Mouse (Mus musculus) cerebellum, adult 9-10 months (tissue): Measurements from ENCODE around the gene Rnf31.
A peak's percentile ranks its signal among the peaks of the same experiment; 100 is the strongest.

Source experiments
- DNase-seq: peaks from one replicate; pipeline ENCODE4 v3.0.0; 2022

Gene Rnf31

DNA sequence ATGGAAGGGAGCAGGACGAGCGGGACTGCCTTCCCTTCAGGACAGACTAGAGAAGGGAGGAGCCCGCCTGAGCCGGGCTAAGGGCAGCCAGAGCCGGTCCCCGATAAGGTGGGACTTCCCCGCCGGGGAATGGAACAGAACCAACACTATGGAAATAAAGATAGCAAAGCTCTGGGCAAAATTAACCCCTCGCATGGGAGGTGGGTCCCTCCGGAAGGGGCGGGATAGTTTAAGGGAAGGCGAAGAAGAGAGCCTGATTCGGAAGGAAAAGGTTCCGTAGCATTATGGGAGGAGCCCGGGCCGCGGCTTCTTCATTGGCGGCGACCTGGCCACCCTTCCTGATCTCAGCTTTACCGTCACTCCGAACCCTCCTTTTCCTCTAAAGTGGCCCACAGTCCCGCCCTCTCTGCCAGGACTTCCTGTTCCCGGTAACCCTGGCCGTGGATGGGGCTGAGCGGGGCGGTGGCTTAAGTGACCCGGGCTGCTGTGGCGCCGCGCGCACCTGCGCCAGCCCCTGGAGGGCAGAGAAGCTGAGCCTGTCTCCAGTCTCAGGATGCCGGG lies at the start of gene Rnf31:
Gene Rnf31 (plus strand): TSS at position 378 of the 561 bp plus-strand sequence.
- peak; percentile 94 for DNase-seq

DNA sequence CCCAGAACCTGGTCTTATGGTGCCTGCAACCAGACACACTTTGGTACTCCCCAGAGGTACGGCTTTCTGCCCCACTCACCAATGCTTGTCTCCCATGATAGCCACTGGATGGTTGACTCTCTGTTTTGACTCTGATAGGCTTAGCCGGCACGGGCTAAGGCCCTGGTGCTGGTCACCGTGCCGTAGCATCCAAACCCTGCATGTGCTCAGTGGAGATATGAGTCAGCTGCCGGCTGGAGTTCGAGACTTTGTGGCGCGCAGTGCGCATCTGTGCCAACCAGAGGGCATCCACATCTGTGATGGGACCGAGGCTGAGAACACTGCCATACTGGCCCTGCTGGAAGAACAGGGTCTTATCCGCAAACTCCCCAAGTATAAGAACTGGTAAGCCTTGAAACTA lies 49.2 kb upstream of the Rnf31 start:
- DNase-seq = no peak

DNA sequence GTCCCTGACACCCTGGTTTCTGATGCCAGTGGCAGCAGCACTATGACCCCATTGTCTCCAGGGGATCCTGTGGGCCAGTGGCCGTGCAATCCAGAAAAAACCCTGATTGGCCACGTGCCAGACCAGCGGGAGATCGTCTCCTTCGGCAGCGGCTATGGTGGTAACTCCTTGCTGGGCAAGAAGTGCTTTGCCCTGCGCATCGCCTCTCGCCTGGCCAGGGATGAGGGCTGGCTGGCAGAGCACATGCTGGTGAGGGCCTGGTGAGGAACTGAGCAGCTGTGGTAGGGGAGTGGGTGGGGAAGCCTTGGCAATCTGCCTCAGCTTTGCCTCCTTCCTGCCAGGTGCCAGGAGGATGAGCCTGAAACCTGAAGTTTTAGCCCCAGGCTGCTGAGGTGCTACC lies 47.2 kb upstream of the Rnf31 start:
- peak; percentile 47 for DNase-seq

DNA sequence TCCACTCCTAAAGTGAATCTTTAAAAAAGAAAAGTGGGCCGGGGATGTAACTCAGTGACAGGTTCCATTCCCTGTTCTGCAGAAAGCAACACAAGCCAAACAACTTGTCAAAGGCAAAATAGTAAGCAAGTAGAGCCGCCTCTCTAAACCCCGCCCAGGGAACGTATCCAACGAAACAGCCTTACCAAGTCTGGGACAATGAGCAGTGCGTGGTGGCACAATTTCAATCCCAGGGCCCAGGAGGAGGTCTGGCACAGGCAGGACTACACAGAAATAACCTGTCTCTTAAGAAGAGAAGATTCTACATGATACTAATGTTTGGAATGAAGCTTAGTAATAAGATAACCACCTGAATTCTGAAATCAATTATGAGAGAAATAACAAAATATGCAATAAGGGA lies 41.3 kb upstream of the Rnf31 start:
- DNase-seq = no peak

DNA sequence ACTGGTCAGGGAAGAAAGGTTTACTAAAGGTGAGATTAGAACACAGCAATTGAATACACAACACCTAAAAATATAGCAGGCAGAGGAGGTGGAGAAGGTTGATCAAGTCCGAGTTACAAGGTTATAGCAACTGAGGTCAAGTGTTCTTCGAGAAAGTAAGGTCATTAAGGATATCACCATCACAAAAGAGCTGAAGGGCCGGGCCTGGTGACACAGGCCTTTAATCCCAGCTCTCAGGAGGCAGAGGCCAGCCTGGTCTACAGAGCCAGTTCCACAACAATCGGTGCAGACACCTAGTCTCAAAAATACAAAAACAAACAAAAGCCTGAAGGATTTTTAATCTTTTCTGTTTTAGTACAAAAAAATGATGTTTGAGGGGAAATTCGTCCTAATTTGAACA lies 40.2 kb upstream of the Rnf31 start:
- no peak for DNase-seq

DNA sequence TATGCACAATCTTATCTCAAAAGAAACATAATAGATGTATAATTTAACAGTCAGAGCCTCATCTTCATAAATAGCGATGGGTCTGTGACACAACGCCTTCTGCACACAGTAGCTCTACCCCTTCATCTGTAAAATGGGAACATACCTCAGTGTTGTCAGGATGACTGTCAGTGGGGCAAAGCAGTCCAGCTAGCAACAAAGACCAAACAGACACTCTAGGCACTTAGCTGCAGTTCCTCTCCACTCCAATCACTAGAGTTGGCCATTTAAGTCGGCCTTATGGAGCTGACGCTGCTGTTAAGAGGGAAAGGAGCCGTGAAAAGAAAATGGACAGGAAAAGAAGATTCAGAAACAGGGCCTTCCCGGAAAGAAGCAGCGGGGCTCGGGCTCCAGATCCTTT lies 39.7 kb upstream of the Rnf31 start:
- DNase-seq = no peak

DNA sequence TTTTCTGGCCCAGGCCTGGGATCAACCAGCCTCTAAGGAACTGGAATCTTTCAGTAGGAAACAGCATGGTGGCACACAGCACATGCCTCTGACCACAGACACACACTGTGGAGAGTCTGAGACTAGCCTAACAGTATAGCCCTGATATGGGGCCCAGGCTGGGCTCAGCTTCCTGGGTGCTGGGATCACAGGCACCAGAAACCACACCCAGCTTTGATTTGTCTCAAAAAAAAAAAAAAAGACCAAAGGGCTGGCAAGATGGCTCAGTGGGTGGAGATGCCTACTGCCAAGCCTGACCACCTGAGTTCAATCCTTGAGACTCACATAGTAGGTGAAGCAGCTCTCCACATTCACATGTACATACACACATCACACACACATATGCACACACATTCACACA lies 36.9 kb upstream of the Rnf31 start:
- DNase-seq = no peak

DNA sequence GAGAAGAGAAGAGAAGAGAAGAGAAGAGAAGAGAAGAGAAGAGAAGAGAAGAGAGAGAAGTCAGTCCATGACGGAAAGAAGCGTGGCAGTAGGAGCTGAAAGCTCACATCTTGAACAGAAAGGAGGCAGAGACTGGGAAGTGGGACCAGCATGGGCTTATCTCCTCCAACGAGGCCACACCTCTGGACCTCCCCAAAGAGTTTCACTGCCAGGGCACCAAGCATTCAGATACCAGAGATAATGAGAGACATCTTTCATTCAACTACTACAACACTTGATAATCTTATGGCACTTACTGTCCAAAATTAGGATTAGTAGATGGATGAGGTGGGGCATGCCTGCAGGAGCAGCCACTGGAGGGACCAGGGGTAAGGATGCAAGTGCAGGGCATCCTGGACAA lies 35.7 kb upstream of the Rnf31 start:
- DNase-seq = no peak

DNA sequence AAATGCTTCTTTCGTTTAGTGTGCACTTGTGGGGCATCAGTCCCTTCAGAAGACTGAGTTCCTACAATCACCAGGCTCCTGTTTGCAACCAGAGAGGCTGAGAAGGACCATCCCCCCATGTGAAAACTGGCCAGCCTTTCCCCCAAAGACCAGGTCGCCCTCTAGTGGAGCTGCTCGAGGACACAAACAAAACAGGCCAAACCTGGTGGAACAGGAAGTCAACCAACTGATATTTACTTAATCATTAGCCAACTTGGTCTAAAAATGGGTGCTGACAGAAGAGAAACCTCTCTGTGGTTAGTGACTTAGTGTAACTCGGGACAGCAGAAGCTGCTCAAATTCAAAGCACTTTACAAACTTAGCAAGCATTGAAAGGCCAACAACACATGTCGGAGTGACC lies 34.5 kb upstream of the Rnf31 start:
- peak; percentile 85 for DNase-seq

DNA sequence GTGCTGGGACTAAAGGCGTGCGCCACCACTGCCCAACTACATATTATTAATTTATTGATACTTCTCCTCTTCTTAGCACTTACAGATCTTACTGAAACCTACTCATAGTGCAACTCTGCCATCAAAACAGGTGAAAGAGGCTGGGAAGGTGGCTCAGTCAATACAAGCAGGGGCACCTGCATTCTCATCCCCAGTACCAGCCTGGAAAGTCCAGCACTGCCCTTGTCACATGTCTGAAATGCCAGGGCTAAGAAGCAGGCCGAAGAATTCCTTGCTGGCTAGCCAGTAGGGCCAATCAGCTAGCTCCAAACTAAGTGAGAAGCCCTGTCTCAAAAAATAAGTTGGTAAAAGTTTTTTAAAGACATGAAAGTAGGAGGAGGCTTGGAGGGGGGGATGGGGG lies 33.9 kb upstream of the Rnf31 start:
- DNase-seq = no peak

DNA sequence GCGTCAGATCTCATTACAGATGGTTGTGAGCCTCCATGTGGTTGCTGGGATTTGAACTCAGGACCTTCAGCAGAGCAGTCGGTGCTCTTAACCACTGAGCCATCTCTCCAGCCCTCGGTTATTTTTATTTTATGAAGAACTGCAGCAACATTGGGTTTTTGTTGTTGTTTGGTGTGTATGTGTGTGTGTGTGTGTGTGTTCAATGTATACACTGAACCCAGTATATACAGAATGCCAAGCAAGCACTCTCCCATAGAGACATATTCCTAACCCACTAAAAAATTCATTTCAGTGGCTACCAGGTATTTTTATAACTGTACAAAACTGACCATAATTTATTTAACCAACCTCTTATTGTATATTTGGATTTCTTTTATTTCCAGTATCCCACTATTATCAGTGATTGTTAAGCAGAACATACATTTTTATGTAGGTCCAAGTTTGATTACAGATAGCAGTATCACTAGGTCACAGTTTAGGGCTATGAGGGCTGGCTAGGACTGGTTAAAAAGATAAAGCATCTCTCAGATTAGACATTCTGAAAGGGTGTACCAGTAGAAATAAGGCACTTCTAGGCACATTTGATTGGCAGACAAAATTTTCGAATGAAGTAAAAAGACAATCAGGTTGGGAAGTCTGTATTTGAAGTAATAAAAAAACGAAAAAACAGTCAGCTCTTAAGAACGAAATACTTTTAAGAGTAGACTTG lies 32.6 kb upstream of the Rnf31 start:
- no peak for DNase-seq

DNA sequence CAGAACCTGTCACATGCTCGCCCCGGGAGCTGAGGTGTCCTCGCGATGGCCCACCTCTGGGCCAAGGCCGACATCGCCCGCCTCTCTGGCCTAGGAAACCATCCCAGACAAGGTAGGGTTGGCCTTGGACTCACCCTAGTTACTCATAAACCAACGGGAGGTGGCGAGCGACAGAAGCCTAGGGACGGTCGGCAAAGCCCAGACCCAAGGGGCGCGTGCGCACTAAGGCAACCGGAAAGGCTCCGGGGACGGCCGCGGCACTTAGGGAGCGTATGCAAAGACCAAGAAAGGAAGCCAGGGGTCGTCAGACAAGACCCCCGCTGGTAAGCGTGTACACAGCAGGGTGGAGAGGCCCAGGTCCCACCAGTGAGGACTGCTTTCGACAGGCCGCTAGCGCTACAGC lies 31.7 kb upstream of the Rnf31 start, which contains the start of gene Dcaf11:
Gene Dcaf11 (plus strand): TSS at position 208 of the 403 bp plus-strand sequence.
- DNase-seq = peak; percentile 93

DNA sequence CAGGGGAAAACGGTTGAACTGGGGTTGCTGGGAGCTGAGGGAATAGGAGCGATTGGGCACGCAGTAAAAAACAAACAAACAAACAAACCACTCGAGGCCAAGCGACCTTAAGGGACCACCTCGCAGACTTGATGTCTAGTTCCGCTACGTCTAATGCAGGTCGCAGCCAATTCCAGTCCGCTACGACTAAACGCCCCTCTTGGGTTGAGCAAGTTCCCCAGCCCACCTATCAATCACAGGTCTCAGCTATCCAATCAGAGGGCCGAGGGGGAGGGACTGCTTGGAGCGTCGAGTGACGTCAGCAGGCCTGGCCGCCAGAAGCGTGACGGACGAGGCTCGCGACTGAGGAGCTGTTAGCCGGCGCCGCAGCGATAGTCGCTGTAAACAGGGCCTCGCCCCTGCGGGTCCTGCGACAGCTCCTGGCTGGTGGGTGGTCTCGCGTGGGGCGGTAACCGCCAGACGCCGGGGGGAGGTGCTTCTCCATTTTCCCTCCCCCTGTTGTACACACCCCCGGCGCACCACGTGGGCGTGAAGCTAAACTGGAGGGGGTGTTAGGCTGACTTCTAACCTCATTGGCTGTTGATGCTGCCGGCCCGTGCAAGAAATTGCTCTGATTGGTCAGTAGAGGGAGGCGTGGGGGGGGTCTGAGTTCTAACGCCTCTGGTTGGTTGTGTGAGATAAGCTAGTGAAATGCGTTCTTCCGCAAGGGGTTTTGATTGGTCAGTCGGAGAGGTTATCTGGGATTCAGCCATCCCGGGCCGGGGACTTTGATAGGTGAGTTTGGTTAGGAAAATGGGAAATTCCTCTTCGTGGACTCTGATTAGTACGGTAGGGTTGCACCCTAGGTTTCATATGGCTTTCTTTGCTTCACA lies 31.1 kb upstream of the Rnf31 start, which contains the start of gene A730061H03Rik:
Gene A730061H03Rik (minus strand): TSS at position 205 of the 872 bp plus-strand sequence.
- DNase-seq = peak; percentile 100

DNA sequence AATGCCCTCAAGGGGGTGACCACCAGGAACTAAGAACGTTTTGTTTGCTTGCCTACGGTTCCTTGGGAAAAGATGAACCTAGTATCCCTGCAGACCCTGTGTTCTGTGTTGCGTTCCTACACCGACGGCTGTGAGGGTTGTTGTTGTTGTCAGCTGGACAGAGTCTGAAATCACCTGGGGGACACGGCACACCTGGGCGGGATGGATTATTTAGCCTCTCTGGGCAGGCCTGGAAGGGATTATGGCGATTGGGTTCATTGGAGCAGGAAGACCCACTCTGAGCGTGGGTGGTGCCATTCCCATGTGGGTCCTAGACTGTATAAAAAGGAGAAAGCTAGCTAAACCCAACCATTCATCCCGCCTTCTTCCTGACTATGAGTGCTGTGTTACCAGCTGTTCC lies 29.6 kb upstream of the Rnf31 start:
- no peak for DNase-seq

DNA sequence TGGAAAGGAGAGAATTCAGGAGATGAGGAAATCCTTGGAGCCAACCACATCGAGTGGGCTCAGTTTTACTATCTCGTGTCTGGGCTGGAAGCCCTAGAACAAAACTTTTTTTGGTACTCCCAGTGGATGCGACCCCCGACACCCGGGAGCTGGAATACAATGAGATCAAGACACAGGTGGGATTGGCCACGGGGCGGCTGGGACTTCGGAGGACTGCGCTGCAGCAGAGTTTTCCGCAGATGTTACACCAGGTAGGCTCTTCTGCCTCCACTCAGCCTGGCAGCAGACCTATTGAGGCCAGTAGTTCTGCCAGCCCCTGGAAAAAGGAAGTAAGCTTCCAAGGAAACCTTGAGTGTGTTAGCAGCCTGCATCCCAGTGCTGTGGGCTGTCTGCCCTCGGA lies 28.3 kb upstream of the Rnf31 start:
- no peak for DNase-seq

DNA sequence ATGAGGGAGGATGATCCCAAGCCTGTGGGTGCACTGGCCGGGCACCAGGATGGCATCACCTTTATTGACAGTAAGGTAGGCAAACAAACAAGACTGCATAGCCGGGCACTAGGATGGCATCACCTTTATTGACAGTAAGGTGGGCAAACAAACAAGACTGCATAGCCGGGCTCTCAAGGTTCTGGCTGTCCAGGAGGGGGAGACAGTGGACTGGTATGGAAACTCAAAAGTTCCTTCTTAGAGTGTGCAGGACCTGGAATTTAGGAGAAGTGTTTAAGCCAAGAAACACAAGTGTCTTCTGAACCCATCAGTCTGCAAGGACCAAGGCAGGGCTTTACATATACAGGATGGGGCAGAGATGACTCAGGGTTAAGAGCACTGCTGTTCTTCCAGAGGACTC lies 25.8 kb upstream of the Rnf31 start:
- DNase-seq = no peak

DNA sequence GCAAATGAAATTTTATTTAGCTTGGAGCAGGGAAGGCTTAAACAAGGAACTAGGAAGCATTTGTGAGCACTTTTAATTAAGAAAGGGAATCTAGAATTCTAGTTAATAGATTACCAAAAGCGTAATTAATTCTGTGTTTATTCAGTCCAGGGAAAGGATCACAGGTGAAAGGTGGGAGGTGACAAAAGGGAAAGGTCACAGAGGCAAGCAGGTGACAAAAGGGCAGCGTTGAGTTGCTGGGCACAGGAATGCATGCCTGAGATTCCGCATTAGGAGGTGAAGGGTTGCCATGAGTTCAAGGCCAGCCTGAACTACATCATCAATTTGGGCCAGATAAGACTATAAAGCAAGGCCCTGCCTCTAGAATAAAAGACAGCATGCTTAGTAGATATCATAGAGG lies 24.0 kb upstream of the Rnf31 start:
- DNase-seq = no peak

DNA sequence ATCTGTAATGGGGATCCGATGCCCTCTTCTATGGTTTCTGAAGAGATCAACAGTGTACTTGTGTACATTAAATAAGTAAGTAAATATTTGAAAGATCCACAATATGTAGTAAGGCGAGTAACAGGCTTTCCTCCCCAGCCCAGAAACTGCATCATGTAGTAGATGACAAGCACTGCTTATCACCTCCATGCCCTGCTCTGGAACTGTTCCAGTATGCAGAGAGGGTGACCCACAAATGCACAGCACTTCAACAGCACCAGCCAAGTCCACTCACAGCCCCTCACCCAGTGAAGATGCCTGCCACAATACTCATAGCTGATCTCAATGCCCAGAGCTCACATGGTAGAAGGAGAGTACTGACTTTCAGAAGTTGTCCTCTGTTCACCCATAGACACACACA lies 20.9 kb upstream of the Rnf31 start:
- DNase-seq = no peak

DNA sequence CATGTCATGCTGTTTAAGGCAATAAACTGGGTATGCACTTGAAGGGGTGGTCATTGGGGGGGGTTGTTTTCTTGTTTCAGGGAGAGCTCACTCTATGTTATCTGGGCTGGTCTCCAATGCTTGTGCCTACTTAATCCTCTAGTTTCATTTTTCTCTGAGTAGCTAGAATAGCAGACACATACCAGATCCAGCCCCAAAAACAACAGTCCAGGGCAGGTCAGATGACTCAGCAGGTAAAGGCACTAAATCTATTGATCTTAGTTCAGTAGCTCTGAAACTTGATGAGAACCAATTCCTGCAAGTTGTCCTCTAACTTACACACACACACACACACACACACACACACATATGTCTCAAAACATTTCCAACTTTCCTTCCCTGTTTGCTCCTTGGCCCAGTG lies 19.7 kb upstream of the Rnf31 start:
- no peak for DNase-seq

DNA sequence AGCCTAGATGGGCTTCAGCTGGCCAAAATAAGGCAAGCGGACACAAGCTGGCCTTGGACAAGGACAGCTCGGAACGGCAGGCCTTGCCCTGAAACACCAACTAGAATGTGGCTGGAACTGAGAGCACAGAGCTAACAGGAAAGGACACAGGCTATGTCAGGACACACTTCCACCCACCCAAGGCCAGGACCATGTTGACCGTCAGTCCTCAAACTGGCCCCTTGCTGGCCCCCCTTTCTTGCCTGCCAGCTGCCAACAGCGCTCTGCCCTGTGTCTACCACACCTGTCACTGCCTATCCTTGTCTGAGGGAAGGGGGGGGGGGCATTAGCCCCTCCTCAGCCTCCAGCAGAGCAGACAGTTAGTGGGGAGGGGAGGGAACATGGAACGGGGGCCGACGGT lies 16.2 kb upstream of the Rnf31 start, which contains the start of gene Fitm1:
Gene Fitm1 (plus strand): TSS at position 316 of the 400 bp plus-strand sequence.
- DNase-seq = no peak

DNA sequence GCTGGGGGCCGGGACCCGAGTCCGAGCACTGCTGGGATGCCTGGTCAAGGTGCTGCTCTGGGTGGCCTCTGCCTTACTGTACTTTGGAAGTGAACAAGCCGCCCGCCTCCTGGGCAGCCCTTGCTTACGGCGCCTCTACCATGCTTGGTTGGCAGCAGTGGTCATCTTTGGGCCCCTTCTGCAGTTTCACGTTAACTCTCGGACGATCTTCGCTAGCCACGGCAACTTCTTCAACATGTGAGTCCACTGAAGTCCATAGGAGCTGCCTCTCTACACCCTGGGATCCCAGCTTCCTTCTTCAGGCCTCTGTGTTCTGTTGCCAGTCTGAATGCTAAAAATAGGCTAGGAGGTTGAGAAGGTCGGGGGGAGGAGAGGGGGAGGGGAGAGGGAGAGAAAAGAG lies 15.8 kb upstream of the Rnf31 start:
- no peak for DNase-seq

DNA sequence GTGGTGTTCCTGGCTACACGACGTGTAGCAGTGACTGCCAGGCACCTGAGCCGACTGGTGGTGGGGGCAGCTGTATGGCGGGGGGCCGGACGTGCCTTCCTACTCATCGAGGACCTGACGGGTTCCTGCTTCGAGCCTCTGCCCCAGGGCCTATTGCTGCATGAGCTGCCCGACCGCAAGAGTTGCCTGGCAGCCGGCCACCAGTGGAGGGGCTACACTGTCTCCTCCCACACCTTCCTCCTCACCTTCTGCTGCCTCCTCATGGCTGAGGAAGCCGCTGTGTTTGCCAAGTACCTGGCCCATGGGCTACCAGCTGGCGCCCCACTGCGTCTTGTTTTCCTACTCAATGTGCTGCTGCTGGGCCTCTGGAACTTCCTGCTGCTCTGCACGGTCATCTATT lies 15.1 kb upstream of the Rnf31 start:
- no peak for DNase-seq

DNA sequence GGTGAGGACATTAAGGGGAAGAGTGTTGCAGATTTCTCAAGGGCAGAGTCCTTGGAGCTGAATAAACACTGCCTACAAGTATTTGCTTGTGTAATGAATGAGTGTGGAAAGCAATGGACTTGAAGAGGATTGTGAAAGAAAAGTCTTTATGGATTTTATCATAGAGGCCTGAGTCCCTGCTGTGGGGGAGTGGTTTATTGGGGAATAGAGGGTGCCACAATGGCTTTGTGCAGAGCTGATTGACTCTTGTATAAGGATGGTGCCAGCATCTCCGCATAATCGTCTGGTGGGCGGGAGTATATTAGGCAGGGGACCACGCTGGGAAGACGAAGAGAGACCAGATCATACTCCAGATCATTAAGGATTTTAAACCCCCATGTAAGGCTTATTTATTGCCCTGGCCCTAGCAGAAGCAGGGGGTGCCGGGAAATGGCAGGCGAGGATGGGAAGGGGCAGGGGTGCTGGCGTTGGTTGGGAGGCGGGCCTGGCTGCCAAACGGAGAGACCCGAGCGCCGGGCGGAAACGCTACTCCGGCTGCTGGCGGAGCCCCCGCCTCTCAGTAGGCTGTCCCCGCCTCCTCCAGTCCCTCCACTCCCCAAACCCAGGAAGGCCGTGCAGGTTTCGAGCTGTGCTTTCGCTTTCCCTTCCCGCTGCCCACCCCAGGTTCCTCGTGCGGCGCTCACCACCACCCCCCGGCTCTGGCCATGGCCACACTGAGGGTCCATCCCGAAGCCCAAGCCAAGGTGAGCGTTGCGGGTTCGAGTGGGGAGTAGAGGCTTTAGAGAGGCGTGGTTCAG lies 13.4 kb upstream of the Rnf31 start, which contains the start of gene Psme1:
Gene Psme1 (plus strand): TSS at position 253 of the 797 bp plus-strand sequence.
- no peak for DNase-seq
